Mouse (Mus musculus): ENCODE results near the gene Sfr1.

The Sfr1 gene

GRCm38 (mm10) chr19:47731071-47731881, at the start of gene Sfr1:
Gene Sfr1 (plus strand): TSS chr19:47731682.
- peak; percentile 100 for DNase-seq (ENCODE audit: low spot score)

GRCm38 (mm10) chr19:47689592-47689991, 41.9 kb upstream of the Sfr1 start:
- no peak for DNase-seq (ENCODE audit: low spot score)

DNA sequence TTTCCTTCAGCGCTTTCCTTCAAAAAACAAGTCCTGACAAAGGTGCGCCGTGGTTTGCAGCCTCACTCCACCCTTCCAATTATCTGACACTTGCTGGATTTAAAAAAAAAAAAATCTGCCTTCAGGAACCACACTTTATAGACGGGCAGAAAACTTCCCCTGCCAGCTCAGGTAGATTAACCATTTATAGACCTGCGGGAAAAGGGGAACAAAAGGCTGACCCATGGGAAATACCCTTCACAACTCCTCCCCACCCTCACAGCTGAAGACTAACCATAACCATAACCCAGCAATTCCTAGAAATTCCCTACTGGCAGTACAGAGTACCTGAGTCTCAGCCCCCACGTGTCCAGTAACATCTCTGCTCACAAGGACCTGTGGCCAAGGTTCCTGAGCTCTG, 39.5 kb upstream of the Sfr1 start, which contains the start of gene Col17a1:
Col17a1 (minus strand) TSS at position 101 of the 400 bp plus-strand sequence.
- no peak for DNase-seq (ENCODE audit: low spot score)

- no peak for DNase-seq (ENCODE audit: low spot score)
These were observed 35.8 kb upstream of the Sfr1 start for GRCm38 (mm10) chr19:47695725-47696124.

- no peak for DNase-seq (ENCODE audit: low spot score)
These were observed 35.1 kb upstream of the Sfr1 start for GRCm38 (mm10) chr19:47696411-47696810.

- DNase-seq (ENCODE audit: low spot score): no peak
These were observed 34.4 kb upstream of the Sfr1 start for GRCm38 (mm10) chr19:47697067-47697466.

- no peak for DNase-seq (ENCODE audit: low spot score)
These were observed 33.2 kb upstream of the Sfr1 start for GRCm38 (mm10) chr19:47698266-47698665.

DNA sequence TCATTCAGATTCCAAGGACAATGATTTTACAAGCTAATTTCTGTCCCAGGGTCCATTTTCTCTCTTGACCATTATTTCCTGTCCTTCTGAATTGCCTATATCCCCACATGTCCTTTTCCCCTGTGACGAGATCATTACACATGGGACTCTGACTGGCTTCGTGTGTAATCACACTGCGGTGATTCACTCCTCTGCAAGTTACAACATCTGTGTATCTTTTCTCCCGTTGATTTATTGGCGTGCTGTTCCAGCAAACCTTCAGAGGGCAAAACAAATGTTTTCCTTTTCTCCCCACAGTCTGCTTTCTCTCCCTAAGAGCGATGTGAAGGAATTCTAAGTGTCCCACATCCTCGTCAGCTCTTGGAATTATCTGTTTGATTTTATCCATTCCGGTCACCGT, 31.7 kb upstream of the Sfr1 start:
- no peak for DNase-seq (ENCODE audit: low spot score)

DNA sequence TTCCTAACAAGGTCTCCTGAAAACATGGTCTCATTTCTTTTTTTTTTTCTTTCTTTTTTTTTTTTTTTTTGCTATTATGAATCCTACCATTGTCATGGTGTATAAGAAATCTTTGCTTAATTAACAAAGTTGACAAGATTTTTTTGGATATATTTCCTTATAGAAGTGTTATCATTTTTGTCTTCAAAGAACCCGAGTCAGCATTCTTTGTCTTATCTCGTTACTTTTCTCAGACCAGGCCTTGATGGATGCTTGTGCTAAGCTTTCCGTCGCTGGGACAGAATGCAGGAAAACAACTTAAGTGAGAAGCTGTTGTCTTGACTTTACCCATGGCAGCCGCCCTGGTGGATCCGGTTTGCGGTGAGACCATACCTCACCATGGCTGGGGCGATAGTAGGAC, 31.0 kb upstream of the Sfr1 start:
- no peak for DNase-seq (ENCODE audit: low spot score)

- DNase-seq (ENCODE audit: low spot score): no peak
These were observed 26.3 kb upstream of the Sfr1 start for GRCm38 (mm10) chr19:47705080-47705771.

DNA sequence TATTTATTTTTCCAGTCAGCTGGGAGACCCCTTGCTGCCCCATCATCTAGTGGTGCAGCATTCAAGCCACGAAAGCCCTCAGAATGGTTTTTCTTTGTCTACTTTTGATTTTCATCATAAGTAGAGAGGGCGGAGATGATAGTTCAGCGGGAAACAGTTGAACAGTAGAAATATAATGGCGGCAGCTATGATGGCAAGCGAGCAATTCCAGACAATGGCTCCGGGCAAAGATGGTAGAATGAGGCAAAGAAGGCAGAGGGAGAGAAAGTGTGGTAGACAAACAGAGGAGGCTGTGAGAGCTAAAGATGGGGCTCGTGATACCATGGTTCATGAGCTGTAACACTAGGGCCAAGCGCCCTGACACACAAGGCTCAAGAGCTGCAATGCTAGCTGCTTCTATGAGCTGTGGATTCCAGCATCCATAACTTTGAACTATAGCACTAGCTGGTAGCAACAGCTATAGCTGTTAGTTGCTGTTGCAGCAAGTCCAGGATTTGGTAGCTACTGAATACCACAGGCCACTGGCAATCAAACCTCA, 25.6 kb upstream of the Sfr1 start:
- DNase-seq (ENCODE audit: low spot score): no peak

GRCm38 (mm10) chr19:47710376-47710775, 21.1 kb upstream of the Sfr1 start:
- no peak for DNase-seq (ENCODE audit: low spot score)

DNA sequence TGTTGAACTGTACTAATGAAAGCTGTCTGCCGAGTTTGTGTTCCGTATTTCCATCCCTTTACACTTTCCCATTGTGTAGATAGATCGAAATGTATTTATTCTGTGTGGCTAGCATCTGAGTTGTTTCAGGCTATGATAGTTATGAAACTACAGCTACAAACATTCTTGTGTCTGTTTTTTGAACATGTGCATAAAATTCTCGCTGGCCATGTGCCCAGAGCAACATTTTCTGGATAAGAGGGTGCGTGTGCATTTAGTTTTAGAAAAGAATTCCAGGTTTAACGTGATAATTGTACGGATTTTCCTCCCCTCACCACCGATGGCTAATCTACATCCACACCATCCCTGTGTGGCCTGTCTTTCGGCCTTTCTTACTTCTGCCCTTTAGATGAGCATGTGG, 18.0 kb upstream of the Sfr1 start:
- DNase-seq (ENCODE audit: low spot score): no peak

DNA sequence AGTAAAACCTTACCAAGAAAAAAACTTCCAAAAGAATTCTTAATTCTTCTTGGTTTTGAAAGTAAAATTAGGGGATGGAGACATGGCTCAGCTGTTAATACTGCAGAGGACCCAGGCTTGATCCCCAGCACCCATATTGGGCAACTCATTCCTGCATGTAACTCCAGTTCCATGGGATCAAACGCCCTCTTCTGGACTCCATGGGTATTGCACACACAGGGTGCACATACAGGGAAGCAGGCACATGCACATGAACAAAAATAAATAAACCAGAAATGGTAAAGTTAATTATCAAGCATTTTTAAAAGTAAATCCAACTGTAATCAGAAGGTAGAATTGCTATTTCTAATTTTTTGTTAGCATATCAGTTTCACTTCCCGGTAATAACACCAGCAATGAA, 15.3 kb upstream of the Sfr1 start:
- no peak for DNase-seq (ENCODE audit: low spot score)

GRCm38 (mm10) chr19:47719147-47719546, 12.3 kb upstream of the Sfr1 start:
- no peak for DNase-seq (ENCODE audit: low spot score)

DNA sequence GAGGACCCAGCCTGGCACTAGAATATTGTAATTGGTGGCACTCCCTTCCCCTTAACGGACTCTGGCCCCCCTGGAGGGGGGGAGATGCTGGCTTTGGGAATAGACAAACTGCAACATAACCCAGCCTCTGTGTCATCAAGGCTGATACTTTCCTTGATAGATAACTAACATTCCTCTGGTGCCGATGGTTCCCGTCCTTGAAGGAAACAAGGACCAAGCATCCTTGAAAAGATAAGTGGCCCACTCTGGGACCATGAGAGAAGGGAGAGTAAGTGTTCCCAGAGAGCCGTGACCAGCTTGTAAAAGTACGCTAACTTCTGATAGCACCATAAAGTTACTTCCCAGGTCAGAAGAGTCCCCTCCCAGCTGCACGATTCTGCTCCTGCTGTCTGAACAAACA, 9.0 kb upstream of the Sfr1 start:
- no peak for DNase-seq (ENCODE audit: low spot score)

GRCm38 (mm10) chr19:47724903-47725302, 6.6 kb upstream of the Sfr1 start:
- DNase-seq (ENCODE audit: low spot score): no peak

GRCm38 (mm10) chr19:47725643-47726140, 5.8 kb upstream of the Sfr1 start:
- no peak for DNase-seq (ENCODE audit: low spot score)

DNA sequence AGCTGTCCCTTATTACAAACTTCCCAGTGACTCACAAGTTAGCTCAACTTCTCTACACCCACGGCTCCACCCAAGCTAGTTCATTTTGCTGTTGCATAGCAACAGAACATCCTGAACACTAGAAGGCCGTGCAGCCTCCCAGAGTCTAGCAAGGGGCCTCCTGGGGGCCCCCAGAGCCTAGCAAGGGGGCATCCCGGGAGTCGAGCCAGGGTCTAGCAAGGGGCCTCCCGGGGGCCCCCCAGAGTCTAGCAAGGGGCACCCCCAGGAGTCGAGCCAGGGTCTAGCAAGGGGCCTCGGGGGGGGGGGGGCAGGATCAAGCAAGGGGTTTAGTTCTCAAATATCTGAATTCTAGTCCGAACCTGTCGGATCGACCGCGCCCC, 801 bp upstream of the Sfr1 start:
- DNase-seq (ENCODE audit: low spot score): peak; percentile 63

GRCm38 (mm10) chr19:47731931-47732330, 449 bp downstream of the Sfr1 start:
- peak; percentile 59 for DNase-seq (ENCODE audit: low spot score)

DNA sequence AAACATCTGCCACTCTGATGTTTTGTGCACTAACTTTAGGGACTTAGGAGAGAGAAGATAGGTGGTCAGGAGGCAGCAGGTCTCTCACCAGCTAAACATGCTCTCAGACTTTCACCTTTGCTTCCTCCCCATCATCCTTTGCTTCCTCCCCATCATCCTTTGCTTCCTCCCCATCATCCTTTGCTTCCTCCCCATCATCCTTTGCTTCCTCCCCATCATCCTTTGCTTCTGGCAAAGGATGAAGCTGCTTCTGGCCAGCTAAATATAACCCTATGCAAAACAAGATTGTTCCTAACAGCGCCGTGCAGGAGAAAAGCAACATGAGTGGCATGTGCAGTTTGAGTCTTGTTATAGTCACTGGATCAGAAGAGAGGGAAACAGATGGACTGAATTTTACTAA, 15.6 kb downstream of the Sfr1 start:
- no peak for DNase-seq (ENCODE audit: low spot score)

DNA sequence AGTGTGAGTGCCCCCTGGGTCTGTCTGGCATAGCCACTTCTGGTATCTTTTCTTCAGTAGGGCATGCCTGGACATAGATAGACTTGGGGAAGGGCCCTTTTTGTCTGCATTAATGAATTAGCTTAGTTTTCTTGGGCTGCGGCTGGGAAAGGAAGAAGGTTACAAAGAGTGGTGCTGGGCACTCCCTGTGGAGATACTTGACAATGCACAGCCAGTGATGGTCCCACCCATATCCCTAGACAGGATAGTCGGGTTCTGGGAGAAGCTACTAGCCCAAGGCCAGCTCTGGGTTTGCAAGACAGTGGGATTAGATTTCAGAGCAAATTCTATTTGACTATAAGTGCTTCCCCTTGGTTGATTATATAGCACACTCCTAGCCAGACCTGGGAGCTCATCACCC, 17.5 kb downstream of the Sfr1 start:
- no peak for DNase-seq (ENCODE audit: low spot score)

DNA sequence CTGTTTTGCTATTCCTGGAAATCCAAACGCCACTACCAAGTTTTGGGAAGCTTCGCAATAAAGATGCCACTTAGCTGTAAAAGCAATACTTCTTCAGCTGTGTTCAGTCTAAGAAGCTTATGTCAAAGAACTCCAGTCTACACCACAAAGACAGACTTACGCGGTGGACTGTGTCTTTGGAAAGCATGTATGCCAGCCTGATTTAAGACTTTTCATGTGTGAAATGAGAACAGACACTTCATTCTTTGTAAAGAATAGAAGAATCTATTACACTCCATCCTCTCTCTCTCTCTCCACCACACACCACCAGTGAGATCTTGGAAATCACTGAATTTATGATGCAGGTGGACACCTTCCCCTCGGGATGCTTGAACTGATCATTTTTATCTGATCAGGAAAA, 18.9 kb downstream of the Sfr1 start:
- DNase-seq (ENCODE audit: low spot score): no peak
